Mouse (Mus musculus): ENCODE results near the gene Ifi27. TPM values are rescaled to one million over a fixed set of nuclear protein-coding genes. Genes with fewer than 3 reads are reported as not detected.

Gene Ifi27
- polyA plus RNA-seq, 1 experiment = 118 TPM

DNA sequence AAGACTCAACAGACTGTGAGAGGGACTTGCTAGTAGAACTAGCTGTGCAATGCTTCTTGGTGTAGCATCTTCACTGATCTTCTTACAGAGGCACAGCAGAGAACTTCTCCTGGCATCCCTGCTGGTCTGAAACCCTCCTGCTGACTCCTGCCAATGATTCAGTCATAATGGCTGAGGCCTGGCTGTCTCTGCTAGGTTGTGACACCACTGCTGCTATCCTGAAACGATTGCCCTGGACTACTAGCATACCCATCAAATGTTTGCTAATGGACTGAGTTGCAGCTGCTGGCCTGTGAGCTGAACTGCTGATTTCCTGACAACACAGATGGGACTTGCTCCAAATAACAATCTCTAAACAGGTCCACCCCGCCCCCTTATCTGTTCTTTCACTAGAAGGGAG is 40.5 kb downstream of the Ifi27 start:
- Histone ChIP-seq H3K79me2 (ENCODE audit: control insufficient read depth, insufficient read depth) (no peaks in the 10 kb centered on the region), H3K4me3 (no peak overlapping the region)
- TF ChIP-seq POLR2A (IDR thresholded peaks at IDR 0.05; ENCODE audit: insufficient read length, low read depth) (no peak), SRF (IDR thresholded peaks at IDR 0.05; ENCODE audit: control insufficient read depth, insufficient read length, low read depth) (no peak), MYOG (IDR thresholded peaks at IDR 0.05; ENCODE audit: control insufficient read depth in 1 of 3, insufficient read depth in 1 of 3, insufficient read length in 2 of 3, low read depth in 2 of 3) (no peak), REST (IDR thresholded peaks at IDR 0.05; ENCODE audit: insufficient read depth, insufficient read length) (no peak), USF1 (IDR thresholded peaks at IDR 0.05; ENCODE audit: low read depth) (no peak), TCF12 (IDR thresholded peaks at IDR 0.05; ENCODE audit: insufficient read depth, poor library complexity, severe bottlenecking) (no peak), TCF3 (IDR thresholded peaks at IDR 0.05; ENCODE audit: insufficient read length, low read depth) (no peak), CEBPB (IDR thresholded peaks at IDR 0.05; ENCODE audit: insufficient read depth, poor library complexity, severe bottlenecking) (no peak), MAX (IDR thresholded peaks at IDR 0.05; ENCODE audit: low read depth) (no peak), E2F4 (IDR thresholded peaks at IDR 0.05; ENCODE audit: insufficient read depth) (no peak), POLR2AphosphoS2 (IDR thresholded peaks at IDR 0.05; ENCODE audit: insufficient read length, low read depth) (no peak), MYOD1 (IDR thresholded peaks at IDR 0.05; ENCODE audit: control insufficient read depth in 1 of 3, insufficient read length in 2 of 3, low read depth in 2 of 3) (no peak)

DNA sequence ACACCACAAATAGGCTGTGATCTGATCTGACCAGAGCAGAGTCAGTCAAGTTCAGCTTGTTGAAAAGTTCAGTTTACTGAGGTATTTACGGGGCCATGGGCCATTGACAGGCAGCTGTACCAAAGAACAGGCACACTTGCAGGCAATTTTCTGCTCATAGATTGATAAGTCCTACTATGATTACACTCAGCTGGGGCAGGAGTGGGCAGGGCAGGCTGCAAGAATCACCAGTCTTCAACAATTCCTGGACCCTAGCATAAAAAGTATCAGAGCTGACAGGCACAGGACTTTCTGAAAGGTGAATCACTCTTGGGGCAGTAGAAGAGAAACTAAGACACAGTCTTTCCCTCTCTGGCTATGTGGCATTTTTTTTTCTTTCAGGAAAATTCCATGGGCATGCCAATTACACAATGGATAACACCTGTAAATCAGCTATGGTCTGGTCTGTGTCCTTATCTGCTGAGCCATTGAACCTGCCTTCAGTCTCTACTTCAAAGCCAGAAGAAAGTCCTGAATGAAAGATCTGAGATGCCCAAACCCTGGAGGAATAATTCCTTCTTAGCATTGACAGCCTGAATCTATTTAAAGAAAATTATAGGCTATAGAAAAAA is 42.9 kb downstream of the Ifi27 start:
- Histone ChIP-seq H3K4me3 (no peak overlapping the region), H3K27me3 (ENCODE audit: control insufficient read depth, insufficient read depth, insufficient read length) (no peaks in the 10 kb centered on the region), H3ac (ENCODE audit: control insufficient read depth, insufficient read length) (no peak overlapping the region), H3K4me2 (ENCODE audit: low read depth) (no peak overlapping the region), H3K36me3 (ENCODE audit: control insufficient read depth, insufficient read depth) (no peaks in the 10 kb centered on the region), H3K79me2 (ENCODE audit: control insufficient read depth, insufficient read depth) (no peaks in the 10 kb centered on the region)
- TF ChIP-seq REST (IDR thresholded peaks at IDR 0.05; ENCODE audit: insufficient read depth, insufficient read length) = no peak
- TF ChIP-seq USF1 (IDR thresholded peaks at IDR 0.05; ENCODE audit: low read depth) = no peak
- TF ChIP-seq E2F4 (IDR thresholded peaks at IDR 0.05; ENCODE audit: insufficient read depth) = no peak
- TF ChIP-seq MYOG (IDR thresholded peaks at IDR 0.05; ENCODE audit: control insufficient read depth in 1 of 3, insufficient read depth in 1 of 3, insufficient read length in 2 of 3, low read depth in 2 of 3) = no peak
- TF ChIP-seq CEBPB (IDR thresholded peaks at IDR 0.05; ENCODE audit: insufficient read depth, poor library complexity, severe bottlenecking) = no peak
- TF ChIP-seq POLR2A (IDR thresholded peaks at IDR 0.05; ENCODE audit: insufficient read length, low read depth) = no peak

More for the DNA sequence above, 40.5 kb downstream of the Ifi27 start:
- H3K4me2 ChIP-seq (ENCODE audit: low read depth) = no peak overlapping the region
- no peaks in the 10 kb centered on the region for H3K27me3 ChIP-seq (ENCODE audit: control insufficient read depth, insufficient read depth, insufficient read length)
- H3ac ChIP-seq (ENCODE audit: control insufficient read depth, insufficient read length) = no peak overlapping the region
- H3K36me3 ChIP-seq (ENCODE audit: control insufficient read depth, insufficient read depth) = no peaks in the 10 kb centered on the region

- H3ac ChIP-seq (ENCODE audit: control insufficient read depth, insufficient read length) = no peak overlapping the region
- no peaks in the 10 kb centered on the region for H3K79me2 ChIP-seq (ENCODE audit: control insufficient read depth, insufficient read depth)
- H3K4me2 ChIP-seq (ENCODE audit: low read depth) = no peak overlapping the region
- H3K36me3 ChIP-seq (ENCODE audit: control insufficient read depth, insufficient read depth) = no peaks in the 10 kb centered on the region
- no peak overlapping the region for H3K4me3 ChIP-seq
- TF ChIP-seq USF1 (IDR thresholded peaks at IDR 0.05; ENCODE audit: low read depth) = no peak
- TF ChIP-seq MYOG (IDR thresholded peaks at IDR 0.05; ENCODE audit: control insufficient read depth in 1 of 3, insufficient read depth in 1 of 3, insufficient read length in 2 of 3, low read depth in 2 of 3) = no peak
- no peak for TF ChIP-seq E2F4 (IDR thresholded peaks at IDR 0.05; ENCODE audit: insufficient read depth)
- TF ChIP-seq TCF12 (IDR thresholded peaks at IDR 0.05; ENCODE audit: insufficient read depth, poor library complexity, severe bottlenecking) = no peak
- TF ChIP-seq SRF (IDR thresholded peaks at IDR 0.05; ENCODE audit: control insufficient read depth, insufficient read length, low read depth) = no peak
- TF ChIP-seq TCF3 (IDR thresholded peaks at IDR 0.05; ENCODE audit: insufficient read length, low read depth) = no peak
- no peak for TF ChIP-seq MAX (IDR thresholded peaks at IDR 0.05; ENCODE audit: low read depth)
- TF ChIP-seq POLR2A (IDR thresholded peaks at IDR 0.05; ENCODE audit: insufficient read length, low read depth) = no peak
- no peak for TF ChIP-seq MYOD1 (IDR thresholded peaks at IDR 0.05; ENCODE audit: control insufficient read depth in 1 of 3, insufficient read length in 2 of 3, low read depth in 2 of 3)
- TF ChIP-seq POLR2AphosphoS2 (IDR thresholded peaks at IDR 0.05; ENCODE audit: insufficient read length, low read depth) = no peak
- TF ChIP-seq REST (IDR thresholded peaks at IDR 0.05; ENCODE audit: insufficient read depth, insufficient read length) = no peak
- no peak for TF ChIP-seq CEBPB (IDR thresholded peaks at IDR 0.05; ENCODE audit: insufficient read depth, poor library complexity, severe bottlenecking)
- H3K27me3 ChIP-seq (ENCODE audit: control insufficient read depth, insufficient read depth, insufficient read length) = no peaks in the 10 kb centered on the region
Measured at GRCm38 (mm10) chr12:103477461-103478015, 43.5 kb downstream of the Ifi27 start.

GRCm38 (mm10) chr12:103481671-103482070 is 47.7 kb downstream of the Ifi27 start:
- no peak overlapping the region for H3K4me3 ChIP-seq
- no peaks in the 10 kb centered on the region for H3K36me3 ChIP-seq (ENCODE audit: control insufficient read depth, insufficient read depth)
- no peak for TF ChIP-seq E2F4 (IDR thresholded peaks at IDR 0.05; ENCODE audit: insufficient read depth)
- no peak for TF ChIP-seq MYOG (IDR thresholded peaks at IDR 0.05; ENCODE audit: control insufficient read depth in 1 of 3, insufficient read depth in 1 of 3, insufficient read length in 2 of 3, low read depth in 2 of 3)
- TF ChIP-seq MAX (IDR thresholded peaks at IDR 0.05; ENCODE audit: low read depth) = no peak
- no peak for TF ChIP-seq TCF3 (IDR thresholded peaks at IDR 0.05; ENCODE audit: insufficient read length, low read depth)
- TF ChIP-seq MYOD1 (IDR thresholded peaks at IDR 0.05; ENCODE audit: control insufficient read depth in 1 of 3, insufficient read length in 2 of 3, low read depth in 2 of 3) = no peak
- TF ChIP-seq POLR2AphosphoS2 (IDR thresholded peaks at IDR 0.05; ENCODE audit: insufficient read length, low read depth) = no peak
- TF ChIP-seq USF1 (IDR thresholded peaks at IDR 0.05; ENCODE audit: low read depth) = no peak
- TF ChIP-seq POLR2A (IDR thresholded peaks at IDR 0.05; ENCODE audit: insufficient read length, low read depth) = no peak
- no peak for TF ChIP-seq SRF (IDR thresholded peaks at IDR 0.05; ENCODE audit: control insufficient read depth, insufficient read length, low read depth)
- TF ChIP-seq CEBPB (IDR thresholded peaks at IDR 0.05; ENCODE audit: insufficient read depth, poor library complexity, severe bottlenecking) = no peak
- no peak for TF ChIP-seq REST (IDR thresholded peaks at IDR 0.05; ENCODE audit: insufficient read depth, insufficient read length)
- no peaks in the 10 kb centered on the region for H3K27me3 ChIP-seq (ENCODE audit: control insufficient read depth, insufficient read depth, insufficient read length)
- H3K79me2 ChIP-seq (ENCODE audit: control insufficient read depth, insufficient read depth) = no peaks in the 10 kb centered on the region
- no peak overlapping the region for H3K4me2 ChIP-seq (ENCODE audit: low read depth)
- no peak overlapping the region for H3ac ChIP-seq (ENCODE audit: control insufficient read depth, insufficient read length)

Data from myocyte (in vitro differentiated cells).